Comparison of ENCODE assay signal across 8 mouse cellular contexts in genomic region chr2:167532131-167532530, GRCm38 (mm10). TPM values are rescaled to one million over a fixed set of nuclear protein-coding genes. Genes with fewer than 3 reads are reported as not detected.
DNase-seq lines count a peak whose midpoint lies in the region; ATAC-seq and TF ChIP-seq lines count a peak whose summit lies in the region.

No protein-coding gene starts in this region.

- TF ChIP-seq CTCF in cerebellum, adult 2 months (IDR thresholded peaks at IDR 0.05; ENCODE audit: borderline replicate concordance, insufficient read depth, low read depth, low read length): peak; percentile 66
- TF ChIP-seq CTCF in left cerebral cortex, adult 2 months (IDR thresholded peaks at IDR 0.05): peak; percentile 81
- TF ChIP-seq CTCF in ES-Bruce4 (IDR thresholded peaks at IDR 0.05; ENCODE audit: low read depth, low read length): peak; percentile 91

- intact Hi-C loops in left cerebral cortex, adult 2 months (cut with DNase I): loop anchor here (1.0 to 2.0 kb wide), 2 partner anchors 73 to 149 kb away; no protein-coding TSS in a partner anchor

- no peak overlapping the region for H3K27ac ChIP-seq in cerebellum, adult 2 months (ENCODE audit: insufficient read depth, low read length)
- no peak overlapping the region for H3K27ac ChIP-seq in left cerebral cortex, adult 2 months
- H3K27ac ChIP-seq in ES-Bruce4 (ENCODE audit: insufficient read depth, low read length): no peak overlapping the region
- no peak overlapping the region for H3K27ac ChIP-seq in embryonic facial prominence, embryonic 14.5 days (replicated peaks; ENCODE audit: low read depth, low read length)
- no peak overlapping the region for H3K27ac ChIP-seq in limb, embryonic 11.5 days (replicated peaks; ENCODE audit: low read depth, low read length)

- H3K27me3 ChIP-seq in cerebellum, adult 2 months (ENCODE audit: control insufficient read depth, insufficient read depth, low read length): no peaks in the 10 kb centered on the region
- H3K27me3 ChIP-seq in ES-Bruce4 (ENCODE audit: control insufficient read depth, insufficient read depth, low read length, poor library complexity, severe bottlenecking): no peaks in the 10 kb centered on the region
- H3K27me3 ChIP-seq in embryonic facial prominence, embryonic 14.5 days (replicated peaks; ENCODE audit: control insufficient read depth, insufficient read depth, low read length): peaks cover 10% of the 10 kb centered on the region
- peaks cover 3% of the 10 kb centered on the region for H3K27me3 ChIP-seq in limb, embryonic 11.5 days (ENCODE audit: control insufficient read depth, insufficient read depth, low read length)
- H3K27me3 ChIP-seq in splenic B cell, adult 2 months (ENCODE audit: control insufficient read depth, insufficient read depth, low read length, poor library complexity, severe bottlenecking): no peaks in the 10 kb centered on the region

- no peaks in the 10 kb centered on the region for H3K4me1 ChIP-seq in cerebellum, adult 2 months (ENCODE audit: control insufficient read depth, insufficient read depth, low read length)
- H3K4me1 ChIP-seq in ES-Bruce4 (ENCODE audit: control insufficient read depth, insufficient read depth, low read length): peaks cover 5% of the 10 kb centered on the region
- no peaks in the 10 kb centered on the region for H3K4me1 ChIP-seq in embryonic facial prominence, embryonic 14.5 days (ENCODE audit: control insufficient read depth, insufficient read depth, low read length)
- peaks cover under 1% of the 10 kb centered on the region for H3K4me1 ChIP-seq in limb, embryonic 11.5 days (ENCODE audit: control insufficient read depth, insufficient read depth, low read length)

- peak in 1 of 2 experiments; percentile 37 for DNase-seq in cerebellum, adult 2 months
- no peak for DNase-seq in cerebellum, adult 9-11 months
- peak in 1 of 2 experiments; percentile 46 for DNase-seq in left cerebral cortex, adult 2 months (ENCODE audit: extremely low spot score in 1 of 2, low spot score in 2 of 2)
- no peak for DNase-seq in left cerebral cortex, adult 11 months (ENCODE audit: low spot score)
- peak; percentile 16 for DNase-seq in embryonic facial prominence, embryonic 14.5 days (ENCODE audit: low spot score)
- peak; percentile 80 for DNase-seq in limb, embryonic 11.5 days (ENCODE audit: low spot score)
- DNase-seq in splenic B cell, adult 2 months (ENCODE audit: low read depth, low spot score): peak; percentile 74

- no peak for TF ChIP-seq POLR2A in cerebellum, adult 2 months (IDR thresholded peaks at IDR 0.05; ENCODE audit: borderline replicate concordance, insufficient read depth, low read length)
- TF ChIP-seq POLR2A in ES-Bruce4 (IDR thresholded peaks at IDR 0.05; ENCODE audit: insufficient read depth, low read length): no peak

- no peaks in the 10 kb centered on the region for H3K36me3 ChIP-seq in ES-Bruce4 (ENCODE audit: control insufficient read depth, insufficient read depth, low read length, poor library complexity, severe bottlenecking)
- no peaks in the 10 kb centered on the region for H3K36me3 ChIP-seq in embryonic facial prominence, embryonic 14.5 days (ENCODE audit: control insufficient read depth, insufficient read depth, low read length)
- no peaks in the 10 kb centered on the region for H3K36me3 ChIP-seq in limb, embryonic 11.5 days (ENCODE audit: control insufficient read depth, insufficient read depth, low read length)
- H3K36me3 ChIP-seq in splenic B cell, adult 2 months (ENCODE audit: control insufficient read depth, insufficient read depth, low read length, poor library complexity, severe bottlenecking): no peaks in the 10 kb centered on the region

- no peak overlapping the region for H3K4me3 ChIP-seq in cerebellum, adult 2 months (replicated peaks; ENCODE audit: insufficient read depth, low read depth, low read length)
- no peak overlapping the region for H3K4me3 ChIP-seq in left cerebral cortex, adult 2 months
- no peak overlapping the region for H3K4me3 ChIP-seq in ES-Bruce4 (ENCODE audit: low read depth, low read length)
- H3K4me3 ChIP-seq in embryonic facial prominence, embryonic 14.5 days (ENCODE audit: low read depth, low read length): no peak overlapping the region
- no peak overlapping the region for H3K4me3 ChIP-seq in limb, embryonic 11.5 days (ENCODE audit: low read depth, low read length)

- 22% methylated on average over 13 of the region's 13 CpGs for WGBS in cerebellum, adult 2 months
- WGBS in embryonic facial prominence, embryonic 14.5 days: 18% methylated on average over 13 of the region's 13 CpGs
- WGBS in limb, embryonic 11.5 days: 19% methylated on average over 13 of the region's 13 CpGs

- 0 out of 2 replicates have a peak, but pooled peaks have one; percentile 35 for ATAC-seq in embryonic facial prominence, embryonic 14.5 days (ENCODE audit: low read depth)
- no peak for ATAC-seq in limb, embryonic 11.5 days (ENCODE audit: insufficient number of reproducible peaks, low FRiP score, low TSS enrichment, low read depth)

- no peak for TF ChIP-seq EP300 in ES-Bruce4 (IDR thresholded peaks at IDR 0.05; ENCODE audit: insufficient read depth, low read depth, low read length)

- H3K9ac ChIP-seq in ES-Bruce4 (ENCODE audit: low read depth, poor library complexity, severe bottlenecking): no peak overlapping the region
- H3K9ac ChIP-seq in embryonic facial prominence, embryonic 14.5 days (ENCODE audit: low read depth, low read length): no peak overlapping the region
- no peak overlapping the region for H3K9ac ChIP-seq in limb, embryonic 11.5 days (ENCODE audit: low read length)

- no peaks in the 10 kb centered on the region for H3K9me3 ChIP-seq in ES-Bruce4 (replicated peaks; ENCODE audit: control insufficient read depth, insufficient read depth, low read length, poor library complexity, severe bottlenecking)
- no peaks in the 10 kb centered on the region for H3K9me3 ChIP-seq in embryonic facial prominence, embryonic 14.5 days (ENCODE audit: control insufficient read depth, low read length)
- H3K9me3 ChIP-seq in limb, embryonic 11.5 days (ENCODE audit: control insufficient read depth, low read length): no peaks in the 10 kb centered on the region

- H3K4me2 ChIP-seq in embryonic facial prominence, embryonic 14.5 days (ENCODE audit: low read depth, low read length): no peak overlapping the region; the same call in 1 of the 2 replicates
- no peak overlapping the region for H3K4me2 ChIP-seq in limb, embryonic 11.5 days (ENCODE audit: low read depth, severe bottlenecking)

RNA-seq across cellular contexts. Expression of gene Snai1, which starts 5.9 kb away (rescaled TPM):
- 1.1 and 1.9 TPM in 2 replicates for polyA plus RNA-seq in cerebellum, adult 2 months (2012; rRNA removed)
- under 1 TPM; 0.56 to 0.70 TPM for total RNA-seq in left cerebral cortex, adult 2 months (2021)
- polyA plus RNA-seq in ES-Bruce4 (2011; ENCODE audit: insufficient read depth, insufficient read length, low read depth, missing spikeins): 5.9 and 6.7 TPM in 2 replicates
- 64.1 and 69.7 TPM in 2 replicates for polyA plus RNA-seq in embryonic facial prominence, embryonic 14.5 days (2014; fragmentation: Nextera tagmentation; extraction: Ambion mirVana)
- polyA plus RNA-seq in limb, embryonic 11.5 days (2014; fragmentation: Nextera tagmentation; extraction: Ambion mirVana): 102 and 104 TPM in 2 replicates

RNA-seq across cellular contexts. Expression of gene Spata2, which starts 39.4 kb away (rescaled TPM):
- 80.2 and 88.0 TPM in 2 replicates for polyA plus RNA-seq in cerebellum, adult 2 months (2012; rRNA removed)
- 10 to 100 TPM; 78.0 to 79.1 TPM for total RNA-seq in left cerebral cortex, adult 2 months (2021)
- 13.6 and 18.9 TPM in 2 replicates for polyA plus RNA-seq in ES-Bruce4 (2011; ENCODE audit: insufficient read depth, insufficient read length, low read depth, missing spikeins)
- polyA plus RNA-seq in embryonic facial prominence, embryonic 14.5 days (2014; fragmentation: Nextera tagmentation; extraction: Ambion mirVana): 13.0 and 14.2 TPM in 2 replicates
- polyA plus RNA-seq in limb, embryonic 11.5 days (2014; fragmentation: Nextera tagmentation; extraction: Ambion mirVana): 14.6 and 16.0 TPM in 2 replicates

RNA-seq across cellular contexts. Expression of gene Rnf114, which starts 39.7 kb away (rescaled TPM):
- 101 and 106 TPM in 2 replicates for polyA plus RNA-seq in cerebellum, adult 2 months (2012; rRNA removed)
- 10 to 100 TPM; 54.9 to 57.3 TPM for total RNA-seq in left cerebral cortex, adult 2 months (2021)
- polyA plus RNA-seq in ES-Bruce4 (2011; ENCODE audit: insufficient read depth, insufficient read length, low read depth, missing spikeins): 87.5 and 97.0 TPM in 2 replicates
- 65.3 and 75.0 TPM in 2 replicates for polyA plus RNA-seq in embryonic facial prominence, embryonic 14.5 days (2014; fragmentation: Nextera tagmentation; extraction: Ambion mirVana)
- polyA plus RNA-seq in limb, embryonic 11.5 days (2014; fragmentation: Nextera tagmentation; extraction: Ambion mirVana): 111 and 114 TPM in 2 replicates

Comparison
In these comparisons a context has a peak if more than half of its experiments do, and no peak if none do; other contexts are left out.
1. DNase-seq: peak in embryonic facial prominence, embryonic 14.5 days (single experiment), limb, embryonic 11.5 days (single experiment) and splenic B cell, adult 2 months (single experiment); none in cerebellum, adult 9-11 months (single experiment) and left cerebral cortex, adult 11 months (single experiment).
2. Peak in every context shown above with its lines, with median percentiles within 50 percentile points of each other: CTCF ChIP-seq.